Mouse (Mus musculus) left cerebral cortex, adult 8-10 months (tissue): Measurements from ENCODE around the gene Strn4. TPM values are rescaled to one million over a fixed set of nuclear protein-coding genes. Genes with fewer than 3 reads are reported as not detected.
A peak's percentile ranks its signal among the peaks of the same experiment; 100 is the strongest.

ENCODE experiments used
- DNase-seq, 2 experiments: peaks; one replicate each; pipeline ENCODE4 v3.0.0; 2022; ENCODE audit warnings: low spot score in 2 of 2
- total RNA-seq, 4 experiments: library from RNA; stranded (reverse); gene quantifications; 2 replicates each; pipeline ENCODE4 v1.2.4; 2022

The Strn4 gene
- total RNA-seq, result 100 to 1,000 TPM; 205 to 269 (median 250) TPM

GRCm38 (mm10) chr7:16815351-16815941 is at the start of gene Strn4:
Gene Strn4, plus strand, starts transcription at chr7:16815889.
- DNase-seq, result peak in 1 of 2 experiments; percentile 71

- DNase-seq, result no peak
Measured at GRCm38 (mm10) chr7:16766443-16766842, 49.2 kb upstream of the Strn4 start.

- DNase-seq, result no peak
Measured at GRCm38 (mm10) chr7:16775888-16776287, 39.8 kb upstream of the Strn4 start.

GRCm38 (mm10) chr7:16780076-16780475 is 35.6 kb upstream of the Strn4 start:
- no peak for DNase-seq

GRCm38 (mm10) chr7:16780825-16781554 is 34.7 kb upstream of the Strn4 start, which contains the start of gene Slc1a5:
Gene Slc1a5, plus strand, starts transcription at chr7:16781340.
- DNase-seq, result peak; percentile 43 to 71

- DNase-seq, result no peak
Measured at GRCm38 (mm10) chr7:16781555-16781815, 34.2 kb upstream of the Strn4 start.

GRCm38 (mm10) chr7:16781816-16782554 is 33.7 kb upstream of the Strn4 start:
- DNase-seq, result no peak

GRCm38 (mm10) chr7:16782555-16783125 is 33.0 kb upstream of the Strn4 start:
- no peak for DNase-seq

- DNase-seq, result no peak
Measured at GRCm38 (mm10) chr7:16783224-16783688, 32.4 kb upstream of the Strn4 start.

GRCm38 (mm10) chr7:16783758-16784415 is 31.8 kb upstream of the Strn4 start:
- no peak for DNase-seq

GRCm38 (mm10) chr7:16784498-16784976 is 31.2 kb upstream of the Strn4 start:
- DNase-seq, result no peak

GRCm38 (mm10) chr7:16785541-16786083 is 30.1 kb upstream of the Strn4 start:
- no peak for DNase-seq

- DNase-seq, result no peak
Measured at GRCm38 (mm10) chr7:16792316-16792715, 23.4 kb upstream of the Strn4 start.

GRCm38 (mm10) chr7:16793010-16793725 is 22.5 kb upstream of the Strn4 start:
- no peak for DNase-seq

- DNase-seq, result no peak
Measured at GRCm38 (mm10) chr7:16794886-16795285, 20.8 kb upstream of the Strn4 start.

GRCm38 (mm10) chr7:16804409-16805028 is 11.2 kb upstream of the Strn4 start:
- no peak for DNase-seq

GRCm38 (mm10) chr7:16807936-16808335 is 7.8 kb upstream of the Strn4 start:
- no peak for DNase-seq

- no peak for DNase-seq
Measured at GRCm38 (mm10) chr7:16808647-16809046, 7.0 kb upstream of the Strn4 start.

- no peak for DNase-seq
Measured at GRCm38 (mm10) chr7:16809739-16810138, 6.0 kb upstream of the Strn4 start.

- no peak for DNase-seq
Measured at GRCm38 (mm10) chr7:16810399-16810919, 5.2 kb upstream of the Strn4 start.
